Mouse (Mus musculus) adrenal gland, postnatal 10 days (tissue): ENCODE data around the gene Os9. TPM values are rescaled to one million over a fixed set of nuclear protein-coding genes. Genes with fewer than 3 reads are reported as not detected.

Source experiments
- DNase-seq: peaks from one replicate; pipeline ENCODE4 v3.0.0; 2021; ENCODE audit warnings: mixed read lengths
- total RNA-seq, 2 experiments: library from RNA; stranded (reverse); gene quantifications; 2 replicates each; pipeline ENCODE4 v1.2.3; 2021

The Os9 gene
- total RNA-seq, 2 experiments from 2014 or later: 82.0 to 88.6 TPM

DNA sequence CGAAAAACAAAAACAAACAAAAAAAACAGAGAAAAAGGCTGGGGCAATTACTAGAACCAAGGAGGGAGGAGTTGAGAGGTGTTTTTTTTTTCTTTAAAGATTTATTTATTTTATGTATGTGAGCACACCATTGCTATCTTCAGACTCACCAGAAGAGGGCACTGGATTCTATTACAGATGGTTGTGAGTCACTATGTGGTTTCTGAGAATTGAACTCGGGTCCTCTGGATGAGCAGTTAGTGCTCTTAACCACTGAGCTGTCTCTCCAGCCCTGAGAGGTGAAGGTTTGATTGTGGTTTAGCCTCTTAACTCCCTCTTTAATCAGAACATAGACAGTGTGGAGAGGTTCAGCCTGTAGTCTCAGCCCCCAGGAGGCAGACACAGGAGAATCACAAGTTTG, 5.9 kb downstream of the Os9 start:
- DNase-seq: no peak

- no peak for DNase-seq
Observed at GRCm38 (mm10) chr10:127114408-127114807, 6.5 kb downstream of the Os9 start.

DNA sequence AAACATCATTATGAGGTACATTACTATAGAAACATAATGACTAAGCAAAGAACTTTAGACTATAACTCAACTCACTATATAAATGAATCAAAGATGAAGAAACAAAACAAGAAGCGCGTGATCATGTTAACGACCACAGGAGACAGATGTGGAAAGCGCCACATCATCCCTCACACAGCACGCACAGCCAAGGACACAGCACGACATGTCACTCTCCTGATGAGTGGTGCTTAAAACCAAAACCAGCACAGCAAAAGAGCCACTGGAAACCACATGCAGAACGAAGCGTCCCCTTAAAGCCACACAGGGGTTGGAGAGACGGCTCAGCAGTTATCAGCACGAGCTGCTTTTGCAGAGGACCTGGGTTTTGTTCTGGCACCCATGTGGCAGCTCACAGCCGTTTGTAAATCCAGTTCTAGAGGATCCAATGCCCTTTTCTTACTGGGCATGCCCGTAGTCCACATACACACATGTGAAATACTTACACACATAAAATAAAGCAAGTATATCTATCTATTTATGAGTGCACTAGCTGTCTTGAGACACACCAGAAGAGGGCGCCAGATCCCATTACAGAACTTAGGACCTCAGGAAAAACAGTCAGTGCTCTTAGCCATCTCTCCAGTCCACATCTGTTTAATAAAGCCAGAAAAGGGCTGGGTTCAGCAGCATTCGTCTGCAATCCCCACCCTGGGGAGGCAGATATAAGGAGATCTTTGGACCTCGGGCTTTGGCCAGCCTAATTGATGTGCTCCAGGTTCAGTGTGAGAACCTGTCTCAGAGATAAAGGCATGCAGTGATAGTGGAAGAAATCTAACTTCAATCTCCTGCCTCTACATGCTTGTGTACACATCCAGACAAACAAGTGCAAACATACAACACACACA, 9.7 kb downstream of the Os9 start:
- no peak for DNase-seq

DNA sequence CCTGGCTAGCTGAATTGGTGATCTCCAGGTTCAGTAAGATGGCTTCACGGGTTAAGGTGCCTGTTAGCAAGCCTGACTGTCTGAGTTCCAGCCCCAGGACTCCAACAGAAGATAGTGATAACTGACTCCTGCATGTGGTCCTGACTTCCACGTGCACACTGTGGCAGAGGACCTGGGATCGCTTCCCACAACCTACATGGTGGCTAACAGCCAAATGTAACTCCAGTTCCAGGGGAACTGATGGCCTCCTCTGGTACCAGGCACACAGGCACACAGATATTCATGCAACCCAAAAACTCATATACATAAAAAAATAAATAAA, 12.7 kb downstream of the Os9 start:
- no peak for DNase-seq

GRCm38 (mm10) chr10:127107563-127108261, 13.2 kb downstream of the Os9 start:
- DNase-seq: no peak

GRCm38 (mm10) chr10:127103631-127104030, 17.3 kb downstream of the Os9 start:
- no peak for DNase-seq

GRCm38 (mm10) chr10:127101151-127101550, 19.8 kb downstream of the Os9 start:
- DNase-seq: no peak

- DNase-seq: no peak
Observed at GRCm38 (mm10) chr10:127100414-127100813, 20.5 kb downstream of the Os9 start.

GRCm38 (mm10) chr10:127099868-127100267, 21.1 kb downstream of the Os9 start:
- DNase-seq: no peak

DNA sequence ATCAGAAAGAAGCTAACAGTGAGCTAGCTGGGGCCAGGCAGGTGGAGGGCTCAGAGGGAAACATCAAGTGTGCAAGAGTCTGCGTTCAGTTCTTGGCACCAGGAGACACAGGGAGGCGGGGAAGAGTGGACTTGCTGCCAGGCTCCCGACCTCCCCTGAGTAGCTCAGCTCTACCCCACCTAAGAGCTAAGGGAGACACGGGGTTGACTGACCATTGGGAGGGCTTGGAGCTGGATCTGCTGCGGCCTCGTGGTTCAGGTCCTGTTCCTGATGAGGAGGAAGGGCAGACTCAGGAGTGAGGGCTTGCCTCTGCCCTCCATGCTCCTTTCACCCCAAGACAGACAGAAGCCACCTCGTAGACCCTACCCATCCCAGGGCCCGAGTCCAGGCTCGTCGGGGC, 21.7 kb downstream of the Os9 start:
- no peak for DNase-seq

DNA sequence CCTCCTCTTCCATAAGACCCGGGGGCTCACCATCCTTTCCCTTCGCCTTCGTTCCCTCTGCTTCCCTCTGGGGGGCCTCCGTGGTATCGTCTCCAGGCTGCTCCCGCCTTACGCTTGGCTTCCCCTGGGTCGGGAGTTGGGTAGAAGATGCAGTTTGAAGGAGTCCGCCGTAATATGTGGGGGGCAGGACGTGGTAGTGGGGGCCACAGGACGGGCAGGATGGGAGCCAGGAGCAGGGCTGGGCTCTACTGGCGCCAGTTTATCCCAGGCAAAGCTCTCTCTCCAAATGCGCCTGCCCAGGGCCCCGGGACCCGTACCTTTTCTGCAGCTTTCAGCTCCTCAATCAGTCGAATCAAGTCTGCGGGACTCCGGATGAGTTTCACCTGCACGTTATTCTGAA, 22.4 kb downstream of the Os9 start:
- DNase-seq: no peak

GRCm38 (mm10) chr10:127094382-127094802, 26.5 kb downstream of the Os9 start:
- DNase-seq: no peak

DNA sequence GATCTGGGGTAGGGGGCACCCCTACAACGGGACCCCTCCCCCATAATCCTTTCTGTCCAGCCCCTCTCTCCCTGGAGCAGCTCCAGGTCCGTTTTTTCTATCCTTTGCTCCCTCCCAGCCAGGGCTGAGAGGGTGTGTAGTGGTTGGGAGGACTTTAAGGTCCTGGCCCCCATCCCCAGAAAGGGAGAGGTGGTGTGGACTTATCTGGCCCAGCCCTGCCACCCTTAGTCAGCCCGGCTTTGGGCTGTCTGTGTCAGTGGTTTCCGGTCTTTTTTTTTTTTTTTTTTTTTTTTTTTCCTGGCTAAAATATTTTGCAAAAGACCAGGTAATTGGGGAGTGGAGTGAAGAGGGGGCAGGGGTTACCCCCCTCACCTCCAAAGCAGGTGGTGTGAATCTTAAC, 28.2 kb downstream of the Os9 start:
- no peak for DNase-seq

GRCm38 (mm10) chr10:127091507-127092396, 29.2 kb downstream of the Os9 start:
- DNase-seq: peak; percentile 74

- peak; percentile 77 for DNase-seq
Observed at GRCm38 (mm10) chr10:127090560-127091411, 30.1 kb downstream of the Os9 start.

DNA sequence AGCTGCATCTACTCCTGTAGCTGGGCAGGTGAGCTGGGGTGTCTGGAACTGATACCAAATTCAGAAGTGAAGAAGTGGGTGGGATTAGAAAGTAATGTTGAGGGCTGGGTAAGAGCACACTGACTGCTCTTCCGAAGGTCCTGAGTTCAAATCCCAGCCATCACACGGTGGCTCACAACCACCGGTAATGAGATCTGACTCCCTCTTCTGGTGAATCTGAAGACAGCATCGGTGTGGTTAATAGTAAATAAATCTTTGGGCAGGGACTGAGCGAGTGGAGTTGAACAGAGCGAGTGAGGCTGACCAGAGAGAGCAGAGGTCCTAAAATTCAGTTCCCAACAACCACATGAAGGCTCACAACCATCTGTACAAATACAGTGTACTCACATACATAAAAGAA, 35.3 kb downstream of the Os9 start:
- DNase-seq: no peak

DNA sequence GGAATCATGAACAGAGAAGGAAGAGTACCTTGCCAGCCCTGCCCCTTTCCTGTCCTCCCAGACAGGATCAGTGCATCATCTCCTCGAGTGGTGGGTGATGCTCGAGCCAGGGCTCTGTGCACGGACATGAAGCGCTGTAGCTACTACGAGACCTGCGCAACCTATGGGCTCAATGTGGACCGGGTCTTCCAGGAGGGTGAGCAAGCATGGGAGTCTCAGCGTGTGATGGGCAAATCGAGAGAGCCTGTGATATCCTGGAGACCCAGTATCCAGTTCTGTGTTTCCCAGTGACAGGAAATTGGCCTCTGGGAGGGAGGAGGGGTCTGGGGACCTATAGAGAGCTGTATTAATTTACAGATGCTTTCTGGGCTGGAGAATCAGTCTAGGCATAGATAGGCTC, 35.9 kb downstream of the Os9 start:
- no peak for DNase-seq

DNA sequence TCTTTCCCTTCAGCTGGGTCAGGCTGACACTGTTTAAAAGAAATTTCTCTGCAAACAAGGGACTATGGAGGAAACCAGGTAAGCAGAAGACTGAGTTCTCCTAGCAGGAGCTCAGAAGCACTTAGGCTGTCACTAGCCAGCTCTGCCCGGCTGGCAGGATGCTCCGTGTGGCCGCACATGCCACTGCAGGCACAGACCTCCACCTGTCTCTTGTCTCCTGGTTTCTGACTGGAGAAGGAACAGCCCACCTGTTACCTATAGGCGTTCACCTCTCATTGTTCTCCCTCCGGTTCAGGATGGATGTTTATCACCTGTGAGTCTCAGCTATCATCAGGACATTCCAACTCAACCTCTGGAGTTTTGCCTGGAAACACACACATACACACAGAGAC, 37.0 kb downstream of the Os9 start:
- no peak for DNase-seq

- DNase-seq: no peak
Observed at GRCm38 (mm10) chr10:127083292-127083914, 37.5 kb downstream of the Os9 start.

- no peak for DNase-seq
Observed at GRCm38 (mm10) chr10:127081996-127082620, 38.8 kb downstream of the Os9 start.
